Mouse (Mus musculus) forebrain, embryonic 15.5 days (tissue): ENCODE data around the gene Hs3st3b1. TPM values are rescaled to one million over a fixed set of nuclear protein-coding genes. Genes with fewer than 3 reads are reported as not detected.

Experiments
- ATAC-seq: fragments of 200-750 bp; cut with Nextera tagmentation; replicated peaks from 2 replicates; pipeline ENCODE4 v1.8.0; 2017; ENCODE audit warnings: mild to moderate bottlenecking, moderate TSS enrichment, moderate library complexity
- H3K27ac ChIP-seq: fragments of 300-500 bp; sonication (generic); replicated peaks from 2 replicates; pipeline ENCODE4 v1.5.1; 2015; ENCODE audit warnings: mild to moderate bottlenecking, inconsistent platforms
- H3K27me3 ChIP-seq: fragments of 300-500 bp; sonication (generic); 2 replicates; pipeline ENCODE4 v1.6.1; 2015; ENCODE audit warnings: inconsistent platforms
- H3K36me3 ChIP-seq: fragments of 300-500 bp; sonication (generic); 2 replicates; pipeline ENCODE4 v1.6.1; 2015; ENCODE audit warnings: mild to moderate bottlenecking, inconsistent platforms
- H3K4me1 ChIP-seq: fragments of 300-500 bp; sonication (generic); 2 replicates; pipeline ENCODE4 v1.6.1; 2015; ENCODE audit warnings: inconsistent platforms
- H3K4me2 ChIP-seq: fragments of 300-500 bp; sonication (generic); replicated peaks from 2 replicates; pipeline ENCODE4 v1.6.1; 2015; ENCODE audit warnings: mild to moderate bottlenecking, inconsistent platforms
- H3K4me3 ChIP-seq: fragments of 300-500 bp; sonication (generic); 2 replicates; pipeline ENCODE4 v1.5.1; 2015; ENCODE audit warnings: mild to moderate bottlenecking, inconsistent platforms
- H3K9ac ChIP-seq: fragments of 300-500 bp; sonication (generic); replicated peaks from 2 replicates; pipeline ENCODE4 v1.6.1; 2015; ENCODE audit warnings: mild to moderate bottlenecking, inconsistent platforms
- H3K9me3 ChIP-seq: fragments of 300-500 bp; sonication (generic); 2 replicates; pipeline ENCODE4 v1.6.1; 2016; ENCODE audit warnings: inconsistent platforms
- WGBS: fragments of 180-500 bp; shearing (Covaris S2); methylation state at CpG from one replicate; pipeline ENCODE4 v1.1.7; 2015; ENCODE audit warnings: mixed read lengths; 5-methylcytosine and 5-hydroxymethylcytosine counted together
- polyA plus RNA-seq: library from polyadenylated mRNA; unstranded; fragments of >200 nt; fragmentation: Nextera tagmentation; extraction: Ambion mirVana; gene quantifications from 2 replicates; pipeline ENCODE4 v1.2.1, GENCODE M21; 2015

The Hs3st3b1 gene
- polyA plus RNA-seq, 1 experiment from 2014 or later, result 4.3 TPM

DNA sequence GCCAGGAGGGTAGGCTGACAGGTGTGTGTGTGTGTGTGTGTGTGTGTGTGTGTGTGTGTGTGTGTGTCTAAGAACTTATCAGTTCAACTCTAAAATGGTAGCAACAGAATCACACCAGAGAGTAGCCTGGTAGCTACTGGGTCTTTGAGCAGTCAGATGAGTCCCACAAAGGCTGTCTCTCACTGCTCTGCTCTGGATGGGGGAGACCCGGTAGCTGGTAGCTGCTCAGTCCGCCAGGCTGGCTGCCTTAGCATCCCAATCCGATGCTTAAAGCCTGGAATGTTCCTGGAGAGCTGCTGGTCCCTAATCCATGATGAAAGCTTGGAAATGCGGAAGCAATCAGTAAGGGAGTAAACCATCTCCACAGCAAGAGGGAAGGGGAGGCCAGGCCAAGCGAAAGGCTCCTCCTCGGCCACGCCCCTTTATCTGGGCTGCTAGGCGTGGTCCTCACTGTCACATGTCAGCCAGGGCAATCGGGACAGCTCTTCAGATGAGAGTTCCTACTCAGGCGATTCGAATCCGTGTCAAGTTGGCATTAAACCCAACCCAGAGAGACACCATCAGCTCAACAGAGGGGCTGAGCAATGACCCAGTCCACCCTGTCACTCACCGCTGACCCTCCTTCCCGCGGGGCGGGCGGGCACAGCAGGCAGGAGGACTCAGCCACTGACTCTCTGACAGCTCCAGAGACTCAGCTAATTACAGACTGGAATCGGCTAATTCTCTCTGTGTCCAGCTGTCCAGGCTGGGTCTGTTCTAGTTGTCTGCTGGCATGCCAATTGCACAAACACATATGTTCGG, 29.9 kb upstream of the Hs3st3b1 start:
- peak overlapping the region; percentile 36 for H3K4me2 ChIP-seq
- H3K4me1 ChIP-seq, result peaks cover 15% of the 10 kb centered on the region
- no peaks in the 10 kb centered on the region for H3K27me3 ChIP-seq
- ATAC-seq, result peak; percentile 57
- H3K9me3 ChIP-seq, result no peaks in the 10 kb centered on the region
- H3K9ac ChIP-seq, result no peak overlapping the region; the same call in 1 of the 2 replicates
- H3K36me3 ChIP-seq, result no peaks in the 10 kb centered on the region
- WGBS, result 5% methylated on average over 19 of the region's 19 CpGs
- no peak overlapping the region for H3K27ac ChIP-seq
- H3K4me3 ChIP-seq, result peak overlapping the region; percentile 22

DNA sequence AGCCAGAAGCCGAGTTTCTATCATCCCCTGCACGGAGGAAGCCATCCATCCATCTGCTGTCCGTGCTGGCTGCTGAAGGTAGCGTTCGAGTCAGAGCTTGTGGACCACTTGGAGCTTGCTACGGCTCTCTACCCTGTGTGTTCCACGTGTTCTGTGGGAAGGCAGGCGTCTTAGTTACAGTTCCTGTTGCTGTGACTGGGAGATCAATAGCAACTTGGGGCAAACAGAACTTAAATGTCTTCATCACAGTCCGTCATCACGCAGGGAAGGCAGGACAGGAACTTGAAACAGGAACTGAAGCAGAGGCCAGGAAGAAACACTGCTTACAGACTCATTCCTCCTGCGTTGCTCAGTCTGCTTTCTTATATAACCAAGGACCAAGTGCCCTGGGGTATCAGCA, 26.3 kb upstream of the Hs3st3b1 start:
- 89% methylated on average over 11 of the region's 11 CpGs for WGBS
- H3K4me2 ChIP-seq, result no peak overlapping the region
- no peaks in the 10 kb centered on the region for H3K9me3 ChIP-seq
- H3K9ac ChIP-seq, result no peak overlapping the region
- H3K4me3 ChIP-seq, result no peak overlapping the region
- H3K4me1 ChIP-seq, result peaks cover 17% of the 10 kb centered on the region
- no peak for ATAC-seq
- H3K36me3 ChIP-seq, result no peaks in the 10 kb centered on the region
- no peak overlapping the region for H3K27ac ChIP-seq
- H3K27me3 ChIP-seq, result no peaks in the 10 kb centered on the region

DNA sequence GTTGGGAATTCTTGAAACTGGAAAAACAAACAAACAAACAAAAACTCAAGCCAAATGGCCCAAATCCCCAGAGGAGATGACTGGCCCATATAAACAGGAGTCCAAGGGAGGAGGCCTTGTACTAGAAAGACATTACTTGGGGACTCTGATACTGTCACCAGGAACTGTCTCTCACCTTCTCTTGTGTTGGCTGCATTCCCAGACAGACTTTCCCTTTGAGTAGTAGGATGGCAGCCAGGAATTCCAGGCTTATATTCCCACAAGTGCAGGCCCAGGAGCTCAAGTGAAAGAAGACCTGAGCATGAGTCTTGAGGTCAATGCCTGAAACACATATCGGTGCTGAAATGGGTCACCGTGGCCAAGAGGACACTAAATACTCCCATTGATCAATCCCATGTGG, 24.9 kb upstream of the Hs3st3b1 start:
- Histone ChIP-seq H3K4me1 (peaks cover 7% of the 10 kb centered on the region), H3K4me2 (no peak overlapping the region), H3K27ac (no peak overlapping the region), H3K9me3 (no peaks in the 10 kb centered on the region), H3K9ac (no peak overlapping the region), H3K27me3 (no peaks in the 10 kb centered on the region), H3K4me3 (no peak overlapping the region), H3K36me3 (no peaks in the 10 kb centered on the region)
- WGBS, result 90% methylated on average over 2 of the region's 2 CpGs
- ATAC-seq, result no peak

DNA sequence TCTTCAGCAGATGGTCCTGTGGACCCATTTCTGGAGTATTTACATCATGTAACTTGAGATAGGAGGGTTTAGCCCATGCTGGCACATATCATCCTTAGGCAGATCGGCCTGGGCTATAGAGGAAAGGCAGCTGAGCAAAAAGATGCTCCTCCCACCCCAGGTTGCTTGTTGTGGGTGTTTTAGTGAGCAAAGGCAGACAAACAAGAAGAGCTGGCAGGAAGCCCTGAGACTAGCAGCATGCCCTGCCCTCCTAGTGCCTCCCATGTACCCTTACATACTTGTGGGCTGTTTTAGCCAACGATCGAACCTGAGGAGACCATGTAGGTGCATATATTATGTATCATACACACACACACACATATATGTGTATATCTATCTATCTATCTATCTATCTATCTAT, 21.9 kb upstream of the Hs3st3b1 start:
- WGBS, result 77% methylated on average over 3 of the region's 3 CpGs
- 0 out of 2 replicates have a peak, but pooled peaks cover 5% of the 10 kb centered on the region for H3K4me1 ChIP-seq
- no peaks in the 10 kb centered on the region for H3K36me3 ChIP-seq

DNA sequence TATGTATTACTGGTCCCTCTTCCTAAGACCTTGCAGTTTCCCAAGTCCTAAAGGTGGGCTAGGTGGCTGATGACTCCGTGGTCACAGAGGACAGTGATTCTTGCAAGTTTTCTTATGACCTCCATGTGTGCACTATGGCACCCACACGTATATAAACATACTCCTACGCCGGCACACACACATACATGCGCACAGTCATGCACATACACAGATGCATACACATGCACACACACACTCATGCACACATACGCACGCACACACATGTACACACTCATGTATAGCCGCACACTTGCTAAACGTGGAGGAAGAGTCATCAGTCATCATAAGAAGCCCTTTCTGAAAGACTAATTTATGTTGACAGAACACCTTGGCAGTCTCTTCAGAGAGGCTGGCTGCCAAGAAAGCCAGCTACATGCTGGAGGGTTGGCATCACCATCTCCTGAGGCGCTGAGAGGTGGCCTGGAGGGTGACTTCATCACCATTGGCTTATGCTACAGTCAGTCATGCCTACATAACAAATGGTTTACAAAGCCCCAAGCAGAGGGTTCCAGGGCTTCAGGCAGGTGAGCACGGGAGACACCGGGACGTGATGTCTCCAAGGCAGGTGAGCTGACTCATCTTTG, 21.3 kb upstream of the Hs3st3b1 start:
- H3K4me3 ChIP-seq, result no peak overlapping the region
- no peaks in the 10 kb centered on the region for H3K9me3 ChIP-seq
- H3K27ac ChIP-seq, result no peak overlapping the region
- H3K27me3 ChIP-seq, result no peaks in the 10 kb centered on the region
- no peak for ATAC-seq
- H3K4me1 ChIP-seq, result 0 out of 2 replicates have a peak, but pooled peaks cover 5% of the 10 kb centered on the region
- WGBS, result 88% methylated on average over 13 of the region's 13 CpGs
- H3K36me3 ChIP-seq, result no peaks in the 10 kb centered on the region
- no peak overlapping the region for H3K4me2 ChIP-seq
- no peak overlapping the region for H3K9ac ChIP-seq

More for the DNA sequence above, 21.9 kb upstream of the Hs3st3b1 start:
- Histone ChIP-seq H3K27me3 (no peaks in the 10 kb centered on the region), H3K4me3 (no peak overlapping the region), H3K9me3 (no peaks in the 10 kb centered on the region), H3K4me2 (no peak overlapping the region), H3K27ac (no peak overlapping the region), H3K9ac (no peak overlapping the region)
- ATAC-seq, result no peak

DNA sequence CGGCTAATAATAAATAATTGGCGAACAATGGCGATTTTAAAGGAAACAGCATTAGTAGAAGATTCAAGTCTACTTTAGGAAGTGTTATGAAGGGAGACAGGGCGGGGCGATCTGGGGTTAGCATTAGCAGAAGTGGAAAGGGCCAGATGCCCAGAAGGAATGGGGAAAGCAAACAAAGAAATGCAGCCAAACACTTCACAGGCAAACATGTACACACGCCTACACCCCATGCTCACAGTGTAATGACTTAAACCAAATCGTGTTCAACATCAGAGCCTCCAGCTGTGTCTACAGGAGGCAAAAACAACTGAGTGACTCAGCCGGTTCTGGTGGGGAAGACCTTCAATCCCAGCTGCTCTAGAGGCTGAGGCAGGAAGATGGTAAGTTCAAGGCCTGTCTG, 20.1 kb upstream of the Hs3st3b1 start:
- Histone ChIP-seq H3K27ac (no peak overlapping the region), H3K9me3 (no peaks in the 10 kb centered on the region), H3K4me1 (0 out of 2 replicates have a peak, but pooled peaks cover 4% of the 10 kb centered on the region), H3K9ac (no peak overlapping the region), H3K4me3 (no peak overlapping the region), H3K4me2 (no peak overlapping the region), H3K36me3 (no peaks in the 10 kb centered on the region), H3K27me3 (no peaks in the 10 kb centered on the region)
- ATAC-seq, result no peak
- 83% methylated on average over 8 of the region's 8 CpGs for WGBS

DNA sequence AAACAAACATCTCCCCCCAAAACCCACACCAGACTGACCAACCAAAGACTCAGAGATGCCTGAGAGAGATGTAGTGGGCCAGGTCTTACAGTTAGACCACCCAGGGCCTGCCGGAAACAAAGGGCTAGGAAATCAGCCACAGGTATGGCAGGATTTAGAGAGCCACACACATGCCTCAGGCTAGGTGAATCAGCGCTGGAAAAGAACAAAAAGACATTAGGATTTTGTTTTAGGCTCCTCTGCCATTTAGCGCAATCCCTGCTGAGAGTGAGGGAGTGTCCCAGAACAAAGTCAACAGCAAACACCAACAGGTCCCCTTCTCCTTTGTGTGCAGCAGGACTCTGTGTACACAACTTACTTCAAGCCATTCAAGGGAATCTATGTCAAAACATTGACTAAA, 14.6 kb upstream of the Hs3st3b1 start:
- Histone ChIP-seq H3K4me2 (no peak overlapping the region), H3K27ac (no peak overlapping the region), H3K4me3 (no peak overlapping the region), H3K9ac (no peak overlapping the region), H3K36me3 (no peaks in the 10 kb centered on the region), H3K27me3 (no peaks in the 10 kb centered on the region; the same call in 1 of the 2 replicates), H3K4me1 (no peaks in the 10 kb centered on the region), H3K9me3 (no peaks in the 10 kb centered on the region)
- WGBS, result 39% methylated on average over 3 of the region's 3 CpGs
- ATAC-seq, result no peak

DNA sequence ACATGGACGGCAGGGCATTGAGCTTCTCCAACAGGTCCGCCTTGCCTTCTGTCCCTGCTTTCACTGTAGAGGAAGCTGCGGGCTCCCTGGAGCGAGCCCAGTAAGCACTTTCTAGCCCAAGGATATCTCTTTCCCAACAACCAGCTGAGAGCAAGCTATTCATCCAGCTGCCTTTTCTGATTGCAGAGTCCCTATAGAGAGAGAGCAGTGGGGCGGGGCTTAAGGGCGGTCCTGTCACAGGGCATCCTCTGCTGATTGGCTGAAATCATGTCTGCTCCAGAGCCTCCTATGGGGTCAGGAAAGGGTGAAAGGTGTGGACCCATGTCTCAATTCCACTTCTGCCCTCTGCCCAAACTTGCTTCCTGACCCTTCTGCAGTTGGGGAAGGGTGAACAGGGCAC, 4.8 kb upstream of the Hs3st3b1 start:
- Histone ChIP-seq H3K36me3 (no peaks in the 10 kb centered on the region), H3K9ac (no peak overlapping the region), H3K4me3 (no peak overlapping the region), H3K9me3 (no peaks in the 10 kb centered on the region), H3K4me2 (no peak overlapping the region), H3K27ac (no peak overlapping the region), H3K4me1 (peaks cover 24% of the 10 kb centered on the region), H3K27me3 (peaks cover 50% of the 10 kb centered on the region)
- ATAC-seq, result no peak
- 79% methylated on average over 6 of the region's 6 CpGs for WGBS

DNA sequence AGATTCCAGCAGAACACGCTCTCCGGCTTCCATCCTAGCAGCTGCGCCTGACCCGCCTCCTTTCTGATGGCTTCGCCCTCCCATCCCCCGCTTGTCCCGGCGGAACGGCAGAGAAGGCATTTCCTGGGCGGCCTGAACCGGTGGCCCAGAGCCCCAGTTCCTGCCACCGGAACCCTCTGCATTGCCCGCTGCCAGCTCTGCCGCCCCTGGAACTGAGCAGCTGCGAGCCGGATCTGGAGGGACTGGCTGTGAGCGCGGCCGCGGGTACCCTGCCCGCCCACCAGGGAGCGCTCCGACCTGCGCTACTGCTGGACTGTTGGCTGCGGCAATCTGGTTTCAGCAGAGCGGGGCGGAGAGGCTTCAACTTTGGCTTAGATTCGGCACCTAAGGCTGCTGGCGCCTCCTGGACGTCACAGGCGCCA, 3.1 kb upstream of the Hs3st3b1 start:
- H3K4me1 ChIP-seq, result peaks cover 41% of the 10 kb centered on the region
- H3K4me3 ChIP-seq, result peak overlapping the region; percentile 23
- no peak overlapping the region for H3K27ac ChIP-seq
- no peaks in the 10 kb centered on the region for H3K36me3 ChIP-seq
- H3K4me2 ChIP-seq, result peak overlapping the region; percentile 39
- no peak for ATAC-seq
- under 1% methylated on average over 31 of the region's 31 CpGs for WGBS
- H3K27me3 ChIP-seq, result peaks cover 66% of the 10 kb centered on the region
- no peak overlapping the region for H3K9ac ChIP-seq
- no peaks in the 10 kb centered on the region for H3K9me3 ChIP-seq

DNA sequence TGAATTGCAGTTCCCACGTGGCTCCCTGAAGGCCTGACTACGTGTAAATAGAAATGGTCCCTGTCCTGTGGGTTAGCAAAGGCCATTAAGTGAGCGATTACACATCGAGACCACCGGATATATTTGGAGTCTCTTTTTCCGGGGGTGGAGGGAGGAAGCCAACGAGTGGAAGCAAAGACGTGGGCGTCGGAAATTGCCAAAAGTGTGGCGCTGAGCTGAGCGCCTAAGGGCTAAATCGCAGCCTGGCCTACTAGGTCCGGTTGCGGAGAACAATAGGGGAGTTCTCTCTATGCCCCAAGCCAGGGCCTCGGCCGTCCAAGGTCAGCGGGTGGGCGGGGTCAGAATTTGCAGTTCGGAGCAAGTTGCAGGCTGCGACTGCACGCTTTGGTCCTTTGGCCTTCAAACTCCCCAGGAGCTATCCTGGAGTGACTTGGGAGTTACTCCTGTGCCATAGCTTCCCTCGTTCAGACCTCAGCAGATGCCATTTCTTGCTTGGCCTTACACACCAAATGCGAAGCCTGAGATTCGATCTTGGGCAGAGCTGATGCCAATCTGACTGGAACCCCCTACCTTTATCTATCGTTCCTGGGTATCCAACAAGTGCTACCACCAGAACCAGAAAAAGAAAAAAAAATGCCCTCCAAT, 2.3 kb upstream of the Hs3st3b1 start:
- H3K4me1 ChIP-seq, result peaks cover 49% of the 10 kb centered on the region
- ATAC-seq, result no peak
- H3K36me3 ChIP-seq, result no peaks in the 10 kb centered on the region
- no peaks in the 10 kb centered on the region for H3K9me3 ChIP-seq
- H3K27ac ChIP-seq, result no peak overlapping the region
- no peak overlapping the region for H3K9ac ChIP-seq
- no peak overlapping the region for H3K4me3 ChIP-seq
- no peak overlapping the region for H3K4me2 ChIP-seq
- WGBS, result 3% methylated on average over 26 of the region's 26 CpGs
- peaks cover 74% of the 10 kb centered on the region for H3K27me3 ChIP-seq

DNA sequence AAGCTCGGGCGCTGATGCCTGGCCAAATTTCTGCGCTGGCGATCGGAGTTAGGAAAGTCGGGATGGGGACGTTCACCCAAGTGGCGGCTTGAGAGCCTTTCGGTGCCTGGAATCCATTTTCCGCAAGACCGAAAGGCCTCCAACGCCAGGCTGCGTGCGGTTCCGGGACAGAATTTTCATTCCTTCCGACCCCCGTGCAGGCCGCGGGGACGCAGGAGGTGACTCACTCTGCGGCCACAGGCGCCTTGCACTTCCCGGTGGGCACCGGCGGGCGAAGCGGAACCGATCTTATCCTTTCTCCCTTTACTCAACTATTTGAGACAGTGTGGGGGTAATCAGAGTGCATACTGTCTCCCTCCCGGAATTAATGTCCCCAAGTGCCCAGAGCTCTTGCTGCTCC, 1.3 kb upstream of the Hs3st3b1 start:
- H3K4me2 ChIP-seq, result peak overlapping the region; percentile 35
- no peak overlapping the region for H3K27ac ChIP-seq
- peaks cover 53% of the 10 kb centered on the region for H3K4me1 ChIP-seq
- H3K27me3 ChIP-seq, result peaks cover 84% of the 10 kb centered on the region
- H3K36me3 ChIP-seq, result no peaks in the 10 kb centered on the region
- ATAC-seq, result no peak
- no peaks in the 10 kb centered on the region for H3K9me3 ChIP-seq
- H3K9ac ChIP-seq, result no peak overlapping the region
- H3K4me3 ChIP-seq, result peak overlapping the region; percentile 23
- 2% methylated on average over 29 of the region's 29 CpGs for WGBS
